Mouse (Mus musculus): ENCODE measurements at regions not wholly inside any gene's neighbourhood (a gene's known extent, or its start where the extent isn't known, plus 50 kb on each side); places are given as distances from the start of the nearest gene placed in this dataset.

- TF ChIP-seq CHD2 (IDR thresholded peaks at IDR 0.05; ENCODE audit: low read depth, low read length) (no peak), ZNF384 (IDR thresholded peaks at IDR 0.05; ENCODE audit: low read depth, low read length) (no peak), ZC3H11A (IDR thresholded peaks at IDR 0.05; ENCODE audit: borderline replicate concordance, low read depth, low read length) (no peak), MAFK (IDR thresholded peaks at IDR 0.05; ENCODE audit: insufficient read depth, low read depth, low read length) (no peak)
Observed at GRCm38 (mm10) chr12:68554292-68554691, 604.7 kb downstream of the Rps29 start.
